Mouse (Mus musculus) natural killer cell, adult 2 months (primary cell): ENCODE data around the gene Kcna10.
A peak's percentile ranks its signal among the peaks of the same experiment; 100 is the strongest.

ENCODE experiments used
- DNase-seq, 2 experiments: peaks; one replicate each; pipeline ENCODE4 v3.0.0; 2022; ENCODE audit warnings: low spot score in 2 of 2

Kcna10 gene

DNA sequence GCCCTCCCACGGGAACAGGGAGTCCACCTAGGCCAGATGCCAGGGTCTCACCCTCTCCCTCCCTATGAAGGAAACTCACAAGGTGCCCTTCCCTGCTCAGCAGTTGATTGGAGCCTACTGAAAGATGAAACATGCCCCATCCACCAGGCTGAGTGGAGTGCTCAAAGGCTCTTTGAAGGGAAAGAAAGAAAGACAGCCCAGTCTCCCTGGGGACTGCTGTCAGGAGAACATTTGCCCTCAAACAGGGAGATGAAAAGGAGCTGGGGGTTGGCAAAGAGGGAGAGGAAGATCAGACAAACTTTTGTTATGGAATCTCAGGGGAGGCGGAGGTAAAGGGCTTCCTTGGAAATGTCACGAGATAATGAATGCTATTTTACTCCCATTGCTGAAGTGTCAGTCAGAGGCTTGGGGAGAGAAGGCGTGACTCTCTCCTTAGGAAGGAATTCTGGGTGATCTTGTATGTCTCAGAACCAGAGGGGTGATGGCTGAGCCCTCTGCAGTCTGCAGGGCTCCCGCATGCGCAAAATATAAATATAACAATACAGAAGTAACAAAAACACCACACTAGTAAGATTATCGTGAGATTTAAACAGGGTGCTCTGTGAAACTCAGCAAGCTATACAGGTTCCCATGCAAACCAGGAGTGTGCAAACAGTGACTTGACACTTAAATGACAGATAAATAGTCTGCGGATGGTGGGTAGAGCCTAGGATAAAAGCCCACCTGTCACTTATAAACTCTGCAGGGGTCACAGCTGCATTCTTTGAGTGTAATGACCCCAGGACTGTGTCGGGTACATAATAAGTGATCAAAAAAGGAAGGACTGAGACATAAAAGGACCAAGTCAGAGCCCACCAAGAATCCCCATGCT is 18.7 kb downstream of the Kcna10 start:
- DNase-seq, result no peak

DNA sequence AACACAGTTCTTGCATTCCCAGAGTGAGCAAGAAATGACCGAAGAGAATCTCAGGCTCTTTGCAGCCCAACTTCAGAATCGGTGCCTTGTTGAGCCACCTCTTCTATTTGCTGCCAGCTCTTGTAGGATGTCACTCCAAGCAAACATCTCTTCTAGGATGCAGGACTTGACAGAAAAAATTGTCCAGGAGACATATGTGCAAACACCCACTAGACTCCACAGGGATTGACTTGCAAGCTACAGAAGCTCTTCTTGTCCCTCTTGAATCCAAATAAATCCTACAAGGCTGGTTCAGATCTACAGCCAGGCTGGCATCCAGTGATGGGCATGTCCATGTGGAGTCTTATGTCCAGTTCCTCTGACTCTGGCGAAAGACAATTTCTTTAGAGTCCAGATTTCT is 21.6 kb downstream of the Kcna10 start:
- no peak for DNase-seq

GRCm38 (mm10) chr3:107205170-107205569 is 22.3 kb downstream of the Kcna10 start:
- DNase-seq, result no peak

DNA sequence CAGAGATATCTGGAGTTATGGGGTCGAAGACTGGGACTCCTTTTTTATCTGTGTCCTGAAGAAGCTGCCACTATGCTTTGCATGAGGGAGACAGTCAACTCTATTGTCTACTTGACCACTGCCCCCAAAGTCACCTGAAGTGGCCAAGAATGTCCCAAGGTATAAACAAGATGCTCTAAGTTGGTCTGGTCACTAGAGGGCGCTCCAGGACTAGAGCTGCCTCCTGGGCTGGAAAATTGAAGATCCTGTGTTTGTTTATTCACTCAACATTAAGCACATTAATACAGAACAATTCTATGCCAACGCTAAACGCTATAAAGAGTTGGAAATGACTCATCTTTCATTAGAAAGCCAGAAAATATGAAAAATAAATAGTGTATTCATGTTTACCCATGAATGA is 23.1 kb downstream of the Kcna10 start:
- peak; percentile 67 to 69 for DNase-seq

DNA sequence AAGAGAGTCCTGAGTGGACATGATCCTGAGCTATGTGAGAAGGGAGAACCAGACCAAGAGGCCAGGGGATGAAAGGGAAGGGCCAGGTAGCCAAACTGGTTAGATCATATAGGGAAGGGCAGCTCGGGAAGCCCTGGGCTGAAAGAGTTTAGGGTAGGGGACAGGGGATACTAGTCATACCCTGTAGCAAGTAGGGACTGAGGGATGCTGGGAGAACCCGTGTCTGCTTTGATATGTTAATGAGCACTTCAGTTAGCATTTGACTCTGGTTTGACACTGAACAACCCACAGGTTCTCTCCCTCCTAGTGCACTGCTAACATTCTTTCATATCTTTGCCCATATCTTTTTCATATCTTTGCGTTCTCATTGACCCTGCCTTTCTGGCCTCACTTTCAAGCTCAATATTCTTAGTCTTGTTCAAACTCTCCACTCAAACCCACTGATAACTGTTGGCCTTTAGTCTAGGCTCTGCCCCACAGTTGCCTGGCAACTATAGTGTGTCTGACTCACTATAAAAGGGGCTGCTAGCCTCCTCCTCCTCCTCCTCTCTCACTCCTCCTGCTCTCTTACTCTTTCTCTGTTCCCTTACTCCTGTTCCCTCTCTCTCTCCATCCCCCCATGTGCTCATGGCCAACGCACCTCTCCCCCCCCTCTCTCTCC is 23.8 kb downstream of the Kcna10 start:
- DNase-seq, result no peak

DNA sequence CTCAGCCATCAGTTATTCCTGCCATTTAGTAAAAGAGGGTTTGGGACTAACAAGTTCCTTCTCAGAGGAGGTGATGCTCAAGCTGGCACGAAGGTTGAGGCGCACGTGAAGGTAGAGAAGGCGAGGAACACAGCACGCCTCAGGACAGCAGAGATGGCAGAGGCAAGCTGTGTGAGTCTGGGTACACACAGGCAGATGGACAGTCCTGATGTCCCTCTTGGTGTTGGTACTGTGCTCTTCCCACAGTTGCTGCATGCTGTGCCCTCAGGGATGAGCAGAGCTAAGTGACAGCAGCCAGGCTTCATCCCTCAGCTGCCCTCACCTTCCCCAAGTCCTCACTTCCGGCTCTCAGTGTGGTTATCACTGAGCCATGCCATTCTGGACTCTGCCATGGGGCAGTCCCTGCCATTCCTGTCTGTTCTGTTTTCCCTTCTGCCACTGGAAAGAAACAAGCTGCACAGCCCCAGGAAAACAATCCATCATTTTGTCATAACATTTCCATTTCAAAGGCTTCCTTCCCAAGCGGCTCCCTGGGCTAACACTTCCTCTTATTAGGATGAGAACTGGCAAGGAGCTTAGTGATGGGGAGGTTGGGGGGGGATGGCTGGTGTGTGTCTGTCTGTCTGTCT is 24.9 kb downstream of the Kcna10 start:
- DNase-seq, result no peak

GRCm38 (mm10) chr3:107214606-107215005 is 31.8 kb downstream of the Kcna10 start:
- DNase-seq, result no peak

GRCm38 (mm10) chr3:107216400-107217100 is 33.7 kb downstream of the Kcna10 start:
- DNase-seq, result no peak

DNA sequence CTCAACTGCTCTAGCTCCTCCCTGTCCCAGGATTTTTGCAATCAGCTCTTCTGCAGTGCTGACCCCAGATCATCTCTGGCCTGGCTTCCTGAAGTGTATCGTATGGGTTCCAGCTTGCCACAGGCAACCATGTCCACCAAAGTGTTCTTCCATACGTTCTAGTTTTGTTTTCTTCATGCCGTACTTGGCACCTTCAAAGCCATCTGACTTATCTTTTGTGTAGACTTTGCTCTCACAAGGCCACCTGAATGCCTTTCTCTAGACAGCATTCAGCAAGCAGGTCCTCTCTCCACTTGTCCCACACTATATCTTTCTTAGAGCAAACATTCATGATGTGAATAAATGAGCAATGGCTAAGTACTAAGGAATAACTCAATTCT is 34.2 kb downstream of the Kcna10 start:
- no peak for DNase-seq

DNA sequence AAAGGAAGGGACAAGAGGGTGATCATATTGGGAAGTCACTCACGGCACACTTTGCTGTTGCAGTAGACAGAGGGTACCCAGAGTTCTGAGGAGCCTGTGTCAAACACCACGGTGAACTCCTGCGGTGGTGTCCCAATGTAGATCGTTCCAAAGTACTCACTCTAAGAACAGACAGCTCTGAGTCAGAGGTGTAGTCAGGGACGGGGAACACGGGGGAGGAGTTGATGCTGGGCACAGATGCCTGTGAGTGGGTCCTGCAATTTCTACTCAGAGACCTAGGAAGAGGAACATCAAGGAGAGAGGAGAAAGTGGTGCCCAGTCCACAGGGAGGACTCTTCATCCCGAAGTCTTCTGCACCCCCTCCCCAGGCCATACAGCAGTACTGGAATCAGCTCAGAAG is 35.7 kb downstream of the Kcna10 start:
- no peak for DNase-seq

- no peak for DNase-seq
Measured at GRCm38 (mm10) chr3:107221608-107222007, 38.8 kb downstream of the Kcna10 start, which contains the start of gene Cym. Cym (minus strand) TSS chr3:107221732.

DNA sequence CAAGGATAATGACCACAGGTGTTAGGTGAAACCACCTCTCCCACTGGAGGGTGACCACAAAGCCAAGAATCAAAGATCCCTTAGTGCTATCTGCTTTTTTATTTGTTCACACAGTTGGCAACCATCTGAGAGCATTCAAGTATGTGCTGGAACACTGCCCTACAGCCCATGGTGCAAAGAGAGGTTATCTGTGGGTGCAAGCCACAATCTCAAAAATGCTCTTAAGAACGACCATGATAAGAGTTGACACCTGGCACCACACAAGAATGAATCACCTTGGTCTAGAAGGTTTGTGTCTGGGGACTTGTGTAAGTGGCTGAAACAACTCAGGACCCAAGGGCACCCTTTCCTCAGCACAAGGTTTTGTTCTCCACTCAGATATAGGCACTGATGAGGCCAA is 40.4 kb downstream of the Kcna10 start:
- no peak for DNase-seq

- no peak for DNase-seq
Measured at GRCm38 (mm10) chr3:107225820-107226219, 43.0 kb downstream of the Kcna10 start.

GRCm38 (mm10) chr3:107229221-107229620 is 46.4 kb downstream of the Kcna10 start:
- no peak for DNase-seq

DNA sequence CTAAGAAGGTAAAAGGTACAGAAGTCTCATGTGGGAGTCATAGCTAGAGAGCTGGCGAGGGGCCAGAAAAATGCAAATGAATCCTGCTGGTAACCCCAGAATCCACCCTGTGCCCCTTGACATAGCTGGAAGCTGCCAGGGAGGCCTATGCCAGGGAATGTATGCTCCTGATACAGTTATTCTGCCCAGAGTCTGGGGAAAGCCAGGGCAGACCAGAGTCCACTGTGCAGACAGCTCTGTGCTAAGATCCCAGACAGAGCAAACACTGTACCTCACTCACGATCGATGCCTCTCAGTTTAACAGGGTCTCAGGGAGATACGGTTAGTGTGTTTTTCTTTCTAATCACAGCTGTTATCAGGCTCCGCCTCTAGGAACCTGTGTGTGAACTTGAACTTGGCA is 47.0 kb downstream of the Kcna10 start:
- no peak for DNase-seq

DNA sequence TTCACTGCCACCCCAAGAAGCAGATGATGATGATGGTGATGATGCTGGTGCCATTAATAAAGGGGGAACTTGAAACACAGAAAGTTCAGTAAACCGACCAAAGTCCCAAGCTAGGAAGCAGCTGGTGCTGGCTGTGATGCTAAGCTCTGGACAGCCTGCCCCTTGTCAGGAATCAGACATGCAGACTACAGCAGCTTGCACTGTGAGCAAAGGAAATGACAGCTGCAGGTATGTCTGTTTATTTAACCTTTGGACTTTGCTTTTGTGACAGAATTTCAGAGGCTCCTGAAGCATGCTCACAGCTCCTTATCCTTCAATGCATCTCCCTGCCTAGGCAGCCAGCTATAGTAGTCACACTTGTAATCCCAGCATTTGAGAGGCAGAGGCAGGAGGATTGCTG is 47.7 kb downstream of the Kcna10 start, which contains the start of gene A630076J17Rik:
Gene A630076J17Rik, plus strand, starts transcription at position 88 of the 400 bp plus-strand sequence.
- no peak for DNase-seq

DNA sequence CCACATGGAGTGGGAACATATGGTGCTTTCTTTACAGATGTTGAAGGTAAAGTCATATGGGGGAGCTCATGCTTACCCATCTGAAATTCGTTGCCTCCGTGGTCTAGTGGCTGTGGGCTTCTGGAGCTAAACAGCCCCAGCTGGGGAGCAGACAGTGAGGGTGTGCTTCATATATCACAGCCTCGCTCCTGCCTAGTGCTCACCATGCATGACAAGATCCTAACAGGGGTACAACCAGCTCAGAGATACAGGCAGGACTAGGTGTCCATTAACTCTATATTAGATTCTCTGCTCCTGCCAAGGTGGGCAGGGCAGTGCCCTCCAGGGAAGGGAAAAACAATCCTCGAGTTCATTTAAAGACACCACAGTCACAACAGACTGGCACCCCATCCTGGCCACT is 48.3 kb downstream of the Kcna10 start:
- DNase-seq, result no peak

- DNase-seq, result peak; percentile 79 to 82
Measured at GRCm38 (mm10) chr3:107233351-107233813, 50.5 kb downstream of the Kcna10 start.

DNA sequence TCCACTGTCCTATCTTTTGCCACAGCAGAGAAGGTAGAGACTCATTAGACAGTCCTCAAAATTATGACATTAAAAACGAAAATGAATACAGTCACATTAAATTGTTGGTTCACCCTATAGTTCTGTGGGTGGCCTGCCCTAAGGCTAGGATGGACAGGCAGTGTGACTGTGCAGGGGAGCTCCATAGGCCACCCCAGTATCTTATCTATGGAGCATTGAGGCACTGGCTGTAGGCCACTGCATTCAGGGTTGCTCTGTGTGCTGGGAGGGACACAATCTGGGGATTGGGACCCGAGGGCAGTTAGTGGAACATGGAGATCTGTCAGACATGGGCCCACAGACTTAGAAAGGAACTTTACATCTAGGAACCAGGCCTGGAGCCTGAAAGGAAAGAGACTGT is 51.1 kb downstream of the Kcna10 start:
- DNase-seq, result no peak

- no peak for DNase-seq
Measured at GRCm38 (mm10) chr3:107238051-107238450, 55.2 kb downstream of the Kcna10 start.

GRCm38 (mm10) chr3:107238471-107238980 is 55.7 kb downstream of the Kcna10 start:
- no peak for DNase-seq

- DNase-seq, result no peak
Measured at GRCm38 (mm10) chr3:107239607-107240006, 56.8 kb downstream of the Kcna10 start, which contains the start of gene Prok1. Prok1 (minus strand) TSS chr3:107239707.
